Mouse (Mus musculus): ENCODE measurements at regions not wholly inside any gene's neighbourhood (a gene's known extent, or its start where the extent isn't known, plus 50 kb on each side); places are given as distances from the start of the nearest gene placed in this dataset.

DNA sequence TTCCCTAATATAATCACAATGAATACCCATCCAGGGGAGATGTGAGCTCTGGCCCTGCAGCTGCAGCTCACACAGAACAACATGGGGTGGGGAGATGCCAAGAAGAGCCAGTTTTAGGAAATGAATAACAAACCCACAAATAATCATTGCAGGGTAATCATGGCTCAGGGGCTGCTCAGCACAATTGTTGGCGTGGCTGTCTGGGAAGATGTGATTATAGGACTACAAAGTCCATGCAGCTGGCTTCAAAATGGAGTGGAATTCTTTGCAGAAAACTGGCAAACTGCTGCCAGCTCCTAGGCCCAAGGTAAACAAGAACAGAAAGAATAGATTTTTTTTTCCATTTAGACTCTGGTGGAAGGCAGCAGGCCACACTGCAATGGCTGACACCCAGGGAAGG lies 343.6 kb downstream of the Nuf2 start:
- no peak overlapping the region for H3K9ac ChIP-seq (ENCODE audit: control insufficient read depth, low read depth, low read length, poor library complexity, severe bottlenecking)
- H3K36me3 ChIP-seq (ENCODE audit: control insufficient read depth in 1 of 2, insufficient read depth in 2 of 2, low read length in 2 of 2) = no peaks in the 10 kb centered on the region
- H3K4me3 ChIP-seq (ENCODE audit: control insufficient read depth in 1 of 2, insufficient read depth in 1 of 2, low read depth in 2 of 2, low read length in 2 of 2) = no peak overlapping the region
- H3K4me1 ChIP-seq (ENCODE audit: control insufficient read depth in 1 of 2, insufficient read depth in 2 of 2, low read length in 2 of 2) = no peaks in the 10 kb centered on the region
- DNase-seq (ENCODE audit: low read depth, low spot score) = no peak
- no peaks in the 10 kb centered on the region for H3K27me3 ChIP-seq (ENCODE audit: control insufficient read depth in 1 of 2, insufficient read depth in 2 of 2, low read length in 2 of 2)
- H3K27ac ChIP-seq (ENCODE audit: control insufficient read depth, low read depth, low read length) = no peak overlapping the region
- no peaks in the 10 kb centered on the region for H3K9me3 ChIP-seq (replicated peaks; ENCODE audit: insufficient read depth, low read length)
- no peaks in the 10 kb centered on the region for H3K79me2 ChIP-seq (ENCODE audit: control insufficient read depth, insufficient read depth, low read length, poor library complexity)
- TF ChIP-seq POLR2AphosphoS2 (IDR thresholded peaks at IDR 0.05; ENCODE audit: low read length) (no peak), HCFC1 (IDR thresholded peaks at IDR 0.05; ENCODE audit: low read depth, low read length) (no peak), CTCF (IDR thresholded peaks at IDR 0.05 in 2 of 3, conservative IDR thresholded peaks at IDR 0.05 in 1 of 3; ENCODE audit: control insufficient read depth in 1 of 3, insufficient read depth in 1 of 3, low read depth in 2 of 3, low read length in 3 of 3, poor library complexity in 1 of 3, severe bottlenecking in 1 of 3) (no peak), ELF1 (IDR thresholded peaks at IDR 0.05; ENCODE audit: low read depth, low read length) (no peak), POLR2A (IDR thresholded peaks at IDR 0.05; ENCODE audit: control insufficient read depth in 1 of 2, insufficient read depth in 1 of 2, low read depth in 1 of 2, low read length in 2 of 2, poor library complexity in 1 of 2) (no peak), ETS1 (IDR thresholded peaks at IDR 0.05; ENCODE audit: low read depth, low read length) (no peak), TCF12 (IDR thresholded peaks at IDR 0.05; ENCODE audit: low read depth, low read length) (no peak), ZMIZ1 (IDR thresholded peaks at IDR 0.05; ENCODE audit: low read depth, low read length) (no peak), GABPA (IDR thresholded peaks at IDR 0.05; ENCODE audit: low read depth, low read length) (no peak), UBTF (IDR thresholded peaks at IDR 0.05; ENCODE audit: borderline replicate concordance, insufficient read depth, low read depth, low read length) (no peak), BHLHE40 (IDR thresholded peaks at IDR 0.05; ENCODE audit: borderline replicate concordance, low read depth, low read length) (no peak), EP300 (IDR thresholded peaks at IDR 0.05; ENCODE audit: low read depth in 1 of 2, low read length in 2 of 2) (no peak), MYC (IDR thresholded peaks at IDR 0.05; ENCODE audit: low read depth, low read length) (no peak)

GRCm38 (mm10) chr1:169170405-169170804 lies 360.9 kb downstream of the Nuf2 start:
- Histone ChIP-seq H3K4me3 (ENCODE audit: control insufficient read depth in 1 of 2, insufficient read depth in 1 of 2, low read depth in 2 of 2, low read length in 2 of 2) (no peak overlapping the region), H3K27me3 (ENCODE audit: control insufficient read depth in 1 of 2, insufficient read depth in 2 of 2, low read length in 2 of 2) (no peaks in the 10 kb centered on the region), H3K9me3 (replicated peaks; ENCODE audit: insufficient read depth, low read length) (no peaks in the 10 kb centered on the region), H3K36me3 (ENCODE audit: control insufficient read depth in 1 of 2, insufficient read depth in 2 of 2, low read length in 2 of 2) (no peaks in the 10 kb centered on the region), H3K79me2 (ENCODE audit: control insufficient read depth, insufficient read depth, low read length, poor library complexity) (no peaks in the 10 kb centered on the region), H3K27ac (ENCODE audit: control insufficient read depth, low read depth, low read length) (no peak overlapping the region), H3K9ac (ENCODE audit: control insufficient read depth, low read depth, low read length, poor library complexity, severe bottlenecking) (no peak overlapping the region), H3K4me1 (ENCODE audit: control insufficient read depth in 1 of 2, insufficient read depth in 2 of 2, low read length in 2 of 2) (no peaks in the 10 kb centered on the region)
- TF ChIP-seq CHD2 (IDR thresholded peaks at IDR 0.05; ENCODE audit: low read length) (no peak), CHD1 (IDR thresholded peaks at IDR 0.05; ENCODE audit: low read depth, low read length) (no peak), RAD21 (IDR thresholded peaks at IDR 0.05; ENCODE audit: low read depth, low read length) (no peak), TCF12 (IDR thresholded peaks at IDR 0.05; ENCODE audit: low read depth, low read length) (no peak), POLR2A (IDR thresholded peaks at IDR 0.05; ENCODE audit: control insufficient read depth in 1 of 2, insufficient read depth in 1 of 2, low read depth in 1 of 2, low read length in 2 of 2, poor library complexity in 1 of 2) (no peak), POLR2AphosphoS2 (IDR thresholded peaks at IDR 0.05; ENCODE audit: low read length) (no peak), EP300 (IDR thresholded peaks at IDR 0.05; ENCODE audit: low read depth in 1 of 2, low read length in 2 of 2) (no peak), MYC (IDR thresholded peaks at IDR 0.05; ENCODE audit: low read depth, low read length) (no peak), GATA1 (IDR thresholded peaks at IDR 0.05; ENCODE audit: low read depth, low read length) (no peak), TBP (IDR thresholded peaks at IDR 0.05; ENCODE audit: low read depth, low read length) (no peak), MAFK (IDR thresholded peaks at IDR 0.05; ENCODE audit: borderline replicate concordance, low read depth, low read length) (no peak), MAX (IDR thresholded peaks at IDR 0.05; ENCODE audit: low read length) (no peak)
- no peak for DNase-seq (ENCODE audit: low read depth, low spot score)

All from MEL (cell line).